Mouse (Mus musculus) E14TG2a.4 (cell line): ENCODE data around the gene Spns2.

ENCODE experiments used
- CTCF ChIP-seq: conservative IDR thresholded peaks from 2 replicates; pipeline ENCODE4 v1.5.1; 2014; ENCODE audit warnings: low read length
- POU5F1 ChIP-seq: IDR thresholded peaks from 2 replicates; pipeline ENCODE4 v1.6.1; 2014; ENCODE audit warnings: low read length, borderline replicate concordance

GRCm38 (mm10) chr11:72407081-72407480 is 82.6 kb downstream of the Spns2 start:
- TF ChIP-seq CTCF (no peak), POU5F1 (no peak)
